Mouse (Mus musculus) gastrocnemius, adult 18-20 months (tissue): Measurements from ENCODE around the gene Rgs16. TPM values are rescaled to one million over a fixed set of nuclear protein-coding genes. Genes with fewer than 3 reads are reported as not detected.

Experiments used
- total RNA-seq, 2 experiments: library from RNA; stranded (reverse); gene quantifications; 2 replicates each; pipeline ENCODE4 v1.2.3; 2021

The Rgs16 gene
- total RNA-seq, 2 experiments from 2014 or later = 0.81 to 0.87 TPM

Other genes starting within 250 kb of the Rgs16 start
- 1 to 10 TPM; 2.2 to 2.4 TPM for gene Npl, start 190.3 kb upstream of the Rgs16 start, total RNA-seq
- not detected for gene Rgs8, start 87.3 kb upstream of the Rgs16 start, total RNA-seq
- 1 to 10 TPM in 1 of 2 experiments, under 1 TPM in 1; 0.87 to 1.5 TPM for gene Rnasel, start 9.1 kb downstream of the Rgs16 start, total RNA-seq
- gene Rgsl1, start 103.8 kb downstream of the Rgs16 start, total RNA-seq = under 1 TPM; 0.09 to 0.11 TPM
- not detected for gene Teddm1b, start 134.0 kb downstream of the Rgs16 start, total RNA-seq
- gene Teddm1a, start 151.4 kb downstream of the Rgs16 start, total RNA-seq = not detected
- gene Glul, start 159.6 kb downstream of the Rgs16 start, total RNA-seq = 100 to 1,000 TPM; 295 to 614 TPM
- 1 to 10 TPM; 1.5 to 2.5 TPM for gene Teddm2, start 159.9 kb downstream of the Rgs16 start, total RNA-seq